Mouse (Mus musculus) hindbrain, embryonic 10.5 days (tissue): Measurements from ENCODE around the gene D17Wsu92e. TPM values are rescaled to one million over a fixed set of nuclear protein-coding genes. Genes with fewer than 3 reads are reported as not detected.
A peak's percentile ranks its signal among the peaks of the same experiment; 100 is the strongest.

ENCODE experiments used
- DNase-seq: peaks from one replicate; pipeline ENCODE4 v3.0.0-alpha.2; 2017; ENCODE audit warnings: low spot score
- H3K27ac ChIP-seq: fragments of 300-500 bp; sonication (generic); 2 replicates; pipeline ENCODE4 v1.5.1; 2016; ENCODE audit warnings: mild to moderate bottlenecking, moderate library complexity
- H3K27me3 ChIP-seq: fragments of 300-500 bp; sonication (generic); 2 replicates; pipeline ENCODE4 v1.6.1; 2016; ENCODE audit warnings: mild to moderate bottlenecking; ENCODE audit not compliant: poor library complexity, insufficient read depth, severe bottlenecking
- H3K36me3 ChIP-seq: fragments of 300-500 bp; sonication (generic); 2 replicates; pipeline ENCODE4 v1.6.1; 2016; ENCODE audit warnings: mild to moderate bottlenecking, moderate library complexity
- H3K4me1 ChIP-seq: fragments of 300-500 bp; sonication (generic); replicated peaks from 2 replicates; pipeline ENCODE4 v1.6.1; 2016; ENCODE audit warnings: mild to moderate bottlenecking
- H3K4me3 ChIP-seq: fragments of 300-500 bp; sonication (generic); 2 replicates; pipeline ENCODE4 v1.5.1; 2016; ENCODE audit warnings: mild to moderate bottlenecking, moderate library complexity
- H3K9me3 ChIP-seq: fragments of 300-500 bp; sonication (generic); 2 replicates; pipeline ENCODE4 v1.6.1; 2016; ENCODE audit warnings: mild to moderate bottlenecking, moderate library complexity
- whole genome bisulfite sequencing: fragments of 180-500 bp; shearing (Covaris S2); methylation state at CpG from one replicate; pipeline ENCODE4 v1.1.7; 2016; 5-methylcytosine and 5-hydroxymethylcytosine counted together
- polyA plus RNA-seq: library from polyadenylated mRNA; unstranded; fragments of >200 nt; fragmentation: Nextera tagmentation; extraction: Ambion mirVana; gene quantifications from 2 replicates; pipeline ENCODE4 v1.2.1, GENCODE M21; 2016

Gene D17Wsu92e
- polyA plus RNA-seq, 1 experiment from 2014 or later = 10.7 TPM

DNA sequence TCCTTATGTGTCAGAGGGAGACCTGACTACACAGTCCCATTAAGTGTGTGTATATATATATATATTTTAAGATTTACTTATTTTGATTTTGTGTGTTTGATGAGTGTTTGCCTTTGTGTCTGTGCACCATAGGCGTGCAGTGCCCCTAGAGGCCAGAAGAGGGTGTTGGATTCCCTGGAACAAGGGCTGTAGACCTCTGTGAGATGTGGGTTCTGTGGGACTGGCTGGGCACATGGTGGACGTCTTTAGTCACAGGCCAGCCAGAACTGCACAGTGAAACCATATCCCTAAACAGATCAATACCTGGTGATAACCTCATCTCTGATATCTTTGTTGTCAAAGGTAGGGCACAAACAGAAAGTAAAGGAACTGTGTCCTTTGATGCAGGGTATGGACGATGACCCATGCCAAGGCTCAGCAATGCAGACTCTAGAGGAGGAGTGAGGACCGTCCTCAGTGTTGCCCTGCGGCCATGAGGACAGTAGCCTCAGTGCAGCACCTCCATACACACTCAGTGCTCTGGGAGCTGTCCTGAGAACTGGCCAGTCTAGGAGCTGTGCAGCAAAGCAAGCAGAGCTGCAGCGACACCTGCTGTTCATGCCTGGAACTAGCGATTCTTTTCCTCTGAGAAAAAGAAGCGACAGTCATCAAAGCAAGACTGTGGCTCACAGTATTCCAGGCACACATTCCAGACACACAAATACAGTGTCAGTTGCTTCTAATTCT, 51.5 kb downstream of the D17Wsu92e start:
- Histone ChIP-seq H3K9me3 (peaks cover 8% of the 10 kb centered on the region; the same call in 1 of the 2 replicates), H3K4me3 (no peak overlapping the region), H3K27me3 (no peaks in the 10 kb centered on the region), H3K4me1 (0 out of 2 replicates have a peak, but pooled peaks cover 3% of the 10 kb centered on the region), H3K27ac (no peak overlapping the region), H3K36me3 (peaks cover 84% of the 10 kb centered on the region)
- 64% methylated on average over 8 of the region's 8 CpGs for WGBS
- DNase-seq = peak; percentile 72

DNA sequence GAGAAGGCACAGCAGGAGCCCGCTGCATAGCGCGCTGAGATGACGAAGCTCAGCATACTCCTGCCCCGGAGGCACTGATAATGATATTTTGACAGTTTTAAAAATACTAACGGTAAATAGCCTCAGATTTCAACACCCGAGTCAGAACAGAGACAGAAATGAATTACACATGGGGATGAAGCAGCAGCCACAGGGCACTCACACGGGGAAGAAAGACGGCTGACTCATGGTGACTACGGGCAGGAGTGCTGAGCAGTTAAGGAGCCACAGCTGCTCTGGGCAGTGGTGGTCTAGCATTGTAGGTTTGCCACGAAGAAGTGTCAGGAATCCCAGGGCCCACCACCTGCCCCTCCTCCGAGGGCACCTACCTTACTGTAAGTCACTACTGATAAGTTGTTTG, 52.9 kb downstream of the D17Wsu92e start:
- Histone ChIP-seq H3K27me3 (no peaks in the 10 kb centered on the region), H3K9me3 (peaks cover 8% of the 10 kb centered on the region; the same call in 1 of the 2 replicates), H3K36me3 (peaks cover 82% of the 10 kb centered on the region), H3K4me1 (no peaks in the 10 kb centered on the region), H3K27ac (no peak overlapping the region), H3K4me3 (no peak overlapping the region)
- no peak for DNase-seq
- WGBS = 89% methylated on average over 12 of the region's 12 CpGs

DNA sequence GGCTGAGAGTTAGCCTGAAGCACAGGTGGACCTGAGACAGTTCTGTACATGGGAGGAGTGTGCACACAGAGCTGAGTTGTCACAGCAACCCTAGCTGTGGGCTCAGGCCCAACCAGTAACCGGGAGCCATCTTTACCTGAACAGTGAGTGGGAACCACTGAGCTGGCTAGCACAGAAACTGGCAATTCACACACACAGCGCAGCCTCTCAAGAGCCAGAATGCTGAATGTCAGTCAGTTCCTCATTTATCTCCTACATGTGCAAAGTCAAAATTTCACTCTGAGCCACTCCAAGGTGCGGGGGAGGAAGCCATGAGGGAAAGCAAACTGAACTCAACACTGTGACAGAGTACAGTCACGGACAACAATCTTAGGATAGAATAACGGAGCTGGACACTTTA, 53.3 kb downstream of the D17Wsu92e start:
- H3K36me3 ChIP-seq = peaks cover 78% of the 10 kb centered on the region
- no peak overlapping the region for H3K4me3 ChIP-seq
- 0 out of 2 replicates have a peak, but pooled peaks cover 1% of the 10 kb centered on the region for H3K4me1 ChIP-seq
- H3K9me3 ChIP-seq = peaks cover 8% of the 10 kb centered on the region; the same call in 1 of the 2 replicates
- 89% methylated on average over 5 of the region's 5 CpGs for WGBS
- no peaks in the 10 kb centered on the region for H3K27me3 ChIP-seq
- H3K27ac ChIP-seq = no peak overlapping the region
- no peak for DNase-seq

DNA sequence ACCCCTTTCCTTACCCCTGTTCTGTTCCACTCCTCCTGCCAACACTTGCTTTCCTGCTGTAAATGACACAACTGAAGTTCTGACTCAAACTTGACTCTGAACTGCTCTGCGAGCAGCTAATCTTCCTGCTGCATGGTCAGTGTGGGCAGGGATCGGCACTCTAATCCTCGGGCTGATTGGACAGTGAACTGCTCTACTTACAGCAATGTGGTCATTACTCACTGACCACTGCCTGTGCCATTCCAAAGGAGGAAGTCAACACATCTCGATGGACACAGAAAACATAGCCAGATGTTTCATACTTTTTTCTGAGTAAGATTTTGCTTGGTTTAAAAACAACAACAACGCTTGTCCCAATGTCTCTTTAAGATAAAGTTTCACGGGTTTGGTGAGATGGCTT, 55.4 kb downstream of the D17Wsu92e start:
- H3K36me3 ChIP-seq = peaks cover 69% of the 10 kb centered on the region
- no peak overlapping the region for H3K4me3 ChIP-seq
- DNase-seq = no peak
- peaks cover 8% of the 10 kb centered on the region; the same call in 1 of the 2 replicates for H3K9me3 ChIP-seq
- peaks cover 16% of the 10 kb centered on the region for H3K4me1 ChIP-seq
- H3K27me3 ChIP-seq = no peaks in the 10 kb centered on the region
- 99% methylated on average over 6 of the region's 6 CpGs for WGBS
- H3K27ac ChIP-seq = no peak overlapping the region

DNA sequence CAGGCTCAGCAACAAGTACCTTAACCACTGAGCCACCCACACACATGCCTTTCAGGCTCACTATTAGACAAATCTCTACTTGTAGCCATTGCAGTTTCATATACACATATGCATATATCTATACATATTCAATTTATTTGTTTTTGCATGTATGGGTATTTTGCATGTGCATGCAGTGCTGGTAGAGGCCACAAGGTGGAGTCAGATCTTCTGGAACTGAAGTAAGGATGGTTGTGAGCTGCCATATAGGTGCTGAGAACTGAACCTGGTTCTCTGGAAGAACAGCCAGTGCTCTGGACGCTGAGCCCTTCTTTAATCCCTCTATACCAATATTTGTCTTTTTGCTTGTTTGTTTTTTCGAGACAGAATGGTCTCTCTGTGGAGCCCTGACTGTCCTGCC, 56.0 kb downstream of the D17Wsu92e start:
- peaks cover 65% of the 10 kb centered on the region for H3K36me3 ChIP-seq
- no peak overlapping the region for H3K4me3 ChIP-seq
- H3K4me1 ChIP-seq = peaks cover 23% of the 10 kb centered on the region
- no peak for DNase-seq
- H3K27ac ChIP-seq = no peak overlapping the region
- H3K9me3 ChIP-seq = peaks cover 8% of the 10 kb centered on the region; the same call in 1 of the 2 replicates
- WGBS = 88% methylated on average over 2 of the region's 2 CpGs
- no peaks in the 10 kb centered on the region for H3K27me3 ChIP-seq

DNA sequence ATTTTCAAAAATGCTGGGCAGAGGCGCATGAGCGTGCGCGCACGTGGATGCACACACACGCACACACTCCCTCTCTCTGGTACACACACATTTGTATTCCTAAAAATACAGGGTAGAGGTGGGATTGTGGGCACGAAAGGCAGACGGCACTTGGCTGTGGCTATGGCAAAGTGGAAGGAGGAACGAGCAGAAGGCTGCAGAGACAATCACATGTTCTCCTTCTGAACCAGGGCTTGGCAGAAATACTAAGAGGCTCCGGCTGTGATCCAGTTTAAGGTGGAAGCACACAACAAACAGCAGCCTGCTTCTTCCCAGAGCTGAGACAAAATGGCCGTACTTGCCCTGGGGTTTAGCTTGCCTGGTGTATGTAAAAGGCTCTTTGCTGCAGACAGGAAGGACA, 57.6 kb downstream of the D17Wsu92e start:
- no peaks in the 10 kb centered on the region for H3K27me3 ChIP-seq
- DNase-seq = no peak
- 96% methylated on average over 11 of the region's 11 CpGs for WGBS
- H3K4me1 ChIP-seq = peaks cover 34% of the 10 kb centered on the region
- H3K4me3 ChIP-seq = no peak overlapping the region
- H3K9me3 ChIP-seq = peaks cover 8% of the 10 kb centered on the region; the same call in 1 of the 2 replicates
- peaks cover 49% of the 10 kb centered on the region for H3K36me3 ChIP-seq
- no peak overlapping the region for H3K27ac ChIP-seq

DNA sequence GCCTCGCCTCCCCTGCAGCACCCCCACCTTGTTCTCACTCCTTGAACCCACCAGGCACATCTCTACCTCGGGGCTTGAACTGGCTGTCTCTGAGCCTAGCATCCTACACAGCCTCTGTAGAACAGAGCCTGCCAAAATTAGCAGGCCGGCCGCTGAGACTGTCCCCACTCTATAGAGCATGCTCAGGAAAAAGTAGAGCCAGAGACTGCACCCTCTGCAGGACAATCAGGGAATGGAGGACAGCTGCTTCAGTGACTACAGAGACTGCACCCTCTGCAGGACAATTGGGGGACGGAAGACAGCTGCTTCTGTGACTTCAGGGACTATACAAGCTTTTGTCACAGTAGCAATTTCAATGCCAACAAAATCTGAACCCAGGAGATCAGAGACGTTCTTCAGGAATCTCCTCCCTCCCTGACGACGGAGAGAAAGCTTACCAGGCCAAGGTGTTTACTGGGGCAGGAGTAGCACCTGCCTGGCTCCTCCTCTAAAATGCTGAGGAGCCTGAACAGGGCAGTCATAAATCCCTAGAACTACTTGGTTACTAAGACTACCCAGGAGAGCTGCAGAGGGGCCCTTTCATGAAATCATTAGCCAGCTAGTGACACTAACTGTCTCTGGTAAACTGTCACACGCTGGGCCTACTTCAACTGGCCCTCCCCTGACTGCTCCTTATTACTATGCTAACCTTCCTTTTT, 58.7 kb downstream of the D17Wsu92e start:
- H3K4me3 ChIP-seq = no peak overlapping the region
- 33% methylated on average over 9 of the region's 9 CpGs for WGBS
- 0 out of 2 replicates have a peak overlapping the region, but pooled peaks have one; percentile 41 for H3K27ac ChIP-seq

DNA sequence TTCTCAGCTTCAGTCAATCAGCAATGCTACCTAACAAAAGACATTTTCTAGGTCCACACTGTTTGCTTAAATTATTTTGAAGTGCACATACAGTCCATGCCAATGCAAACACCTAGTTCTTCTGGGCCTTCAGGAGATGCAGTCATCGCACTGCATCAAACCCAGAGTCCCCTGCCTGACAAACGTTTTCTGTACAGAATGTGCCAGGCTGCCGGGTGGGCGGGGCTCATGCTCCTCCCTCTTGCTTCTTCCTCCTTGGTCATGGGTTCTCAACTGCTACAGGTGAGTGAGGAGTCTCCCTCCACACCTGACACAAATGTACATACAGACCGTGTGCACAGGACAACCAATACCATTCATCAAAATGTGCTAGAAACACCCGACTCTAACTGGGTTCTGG, 60.3 kb downstream of the D17Wsu92e start:
- DNase-seq = no peak
- Histone ChIP-seq H3K9me3 (peaks cover 7% of the 10 kb centered on the region; the same call in 1 of the 2 replicates), H3K4me3 (no peak overlapping the region), H3K36me3 (peaks cover 22% of the 10 kb centered on the region), H3K27ac (no peak overlapping the region), H3K27me3 (no peaks in the 10 kb centered on the region), H3K4me1 (peaks cover 55% of the 10 kb centered on the region)
- WGBS = 81% methylated on average over 6 of the region's 6 CpGs

More for the DNA sequence above, 58.7 kb downstream of the D17Wsu92e start:
- peak; percentile 74 for DNase-seq
- Histone ChIP-seq H3K27me3 (no peaks in the 10 kb centered on the region), H3K36me3 (peaks cover 38% of the 10 kb centered on the region), H3K4me1 (peaks cover 39% of the 10 kb centered on the region), H3K9me3 (peaks cover 8% of the 10 kb centered on the region; the same call in 1 of the 2 replicates)

DNA sequence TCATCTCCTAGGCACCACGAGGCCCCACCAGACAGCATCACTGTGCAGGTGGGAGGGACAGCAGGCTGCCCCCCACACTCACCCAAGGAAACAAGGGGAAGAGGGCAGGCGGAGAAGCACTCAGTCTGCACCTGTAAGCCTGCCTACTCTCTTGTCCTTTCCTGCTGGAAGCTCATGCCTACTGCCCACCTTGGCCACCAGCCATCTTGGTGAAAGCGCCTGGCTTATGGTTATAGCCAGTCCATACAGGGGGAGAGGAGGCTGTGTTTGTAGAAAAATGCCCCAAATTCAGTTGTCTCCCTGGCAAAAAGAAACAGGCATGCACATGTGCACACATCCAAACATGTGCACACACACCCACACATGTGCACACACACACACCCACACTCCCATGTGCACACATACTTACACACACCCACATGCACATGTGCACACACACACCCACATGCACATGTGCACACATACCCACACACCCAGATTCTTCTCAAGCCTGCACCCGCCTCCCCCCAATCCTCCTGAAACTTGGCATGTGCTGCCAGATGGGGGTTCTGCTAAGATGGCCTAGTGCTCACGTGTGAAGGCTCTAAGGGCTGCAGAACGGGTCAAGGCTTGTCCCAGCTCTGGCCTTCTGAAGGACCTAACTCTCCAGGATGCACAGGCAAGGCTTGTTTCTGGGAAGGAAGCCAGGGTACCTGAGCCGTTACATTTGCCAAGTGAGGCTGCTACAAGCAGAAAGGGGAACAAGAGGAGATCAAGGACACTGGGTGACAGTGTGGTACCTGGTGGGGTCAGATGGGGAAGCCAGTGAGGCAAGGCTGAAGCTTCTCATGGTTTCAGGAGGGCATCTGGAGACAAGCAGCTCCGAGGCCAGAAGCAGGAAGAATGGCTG, 68.9 kb downstream of the D17Wsu92e start:
- H3K36me3 ChIP-seq = peaks cover 42% of the 10 kb centered on the region
- 87% methylated on average over 8 of the region's 8 CpGs for WGBS

DNA sequence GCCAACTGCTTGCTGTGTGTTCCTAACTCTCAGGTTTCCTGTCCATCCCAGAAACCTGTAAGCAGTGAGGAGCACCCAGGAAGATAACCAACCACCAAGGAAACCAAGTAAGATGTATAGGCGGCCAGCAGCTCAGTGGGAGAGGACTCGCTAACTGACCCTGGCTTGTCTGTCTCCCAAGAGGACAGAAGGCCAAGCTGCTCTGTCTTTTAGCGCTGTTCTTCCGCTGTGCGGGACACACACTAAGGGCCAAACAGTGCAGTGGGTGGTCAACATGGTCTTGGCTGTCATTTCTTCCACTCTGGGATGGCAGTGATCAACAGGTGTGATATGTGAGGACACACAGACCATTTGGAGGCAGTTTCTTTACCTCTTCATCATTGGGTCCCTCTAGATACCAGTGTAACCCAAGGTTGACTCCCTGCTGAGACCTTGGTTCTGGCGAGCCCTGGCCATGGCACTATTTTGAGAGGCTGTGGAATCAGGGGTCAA, 70.0 kb downstream of the D17Wsu92e start:
- H3K4me3 ChIP-seq = no peak overlapping the region
- 89% methylated on average over 6 of the region's 6 CpGs for WGBS
- no peaks in the 10 kb centered on the region for H3K27me3 ChIP-seq
- H3K27ac ChIP-seq = no peak overlapping the region
- no peak for DNase-seq
- H3K4me1 ChIP-seq = peaks cover 14% of the 10 kb centered on the region
- H3K36me3 ChIP-seq = peaks cover 49% of the 10 kb centered on the region
- H3K9me3 ChIP-seq = no peaks in the 10 kb centered on the region

More for the DNA sequence above, 68.9 kb downstream of the D17Wsu92e start:
- H3K27me3 ChIP-seq = no peaks in the 10 kb centered on the region
- no peaks in the 10 kb centered on the region for H3K9me3 ChIP-seq
- no peak overlapping the region for H3K4me3 ChIP-seq
- DNase-seq = no peak
- no peak overlapping the region for H3K27ac ChIP-seq
- H3K4me1 ChIP-seq = peaks cover 22% of the 10 kb centered on the region

DNA sequence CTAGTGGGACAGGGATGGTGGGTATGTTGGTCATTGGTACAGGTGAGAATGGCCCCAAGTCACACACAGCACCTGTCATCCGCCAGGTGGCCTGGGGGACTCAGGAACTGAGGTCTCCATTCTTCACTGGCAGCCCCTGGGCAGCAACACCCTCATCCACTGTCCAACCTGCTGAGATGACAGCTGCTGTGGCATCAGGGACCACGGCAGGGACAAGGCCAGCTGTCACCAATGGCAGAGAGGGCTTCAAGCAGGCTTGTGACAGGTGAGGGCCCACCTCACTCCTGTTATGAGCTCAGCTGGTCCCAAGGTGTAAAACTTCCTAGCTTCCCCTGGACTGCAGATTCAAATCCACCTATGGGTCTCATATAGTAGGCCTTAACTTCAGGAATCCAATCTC, 72.3 kb downstream of the D17Wsu92e start:
- H3K9me3 ChIP-seq = no peaks in the 10 kb centered on the region
- H3K4me3 ChIP-seq = no peak overlapping the region
- H3K4me1 ChIP-seq = peaks cover 8% of the 10 kb centered on the region; the same call in 1 of the 2 replicates
- peaks cover 36% of the 10 kb centered on the region for H3K36me3 ChIP-seq
- H3K27ac ChIP-seq = no peak overlapping the region
- WGBS = 85% methylated on average over 2 of the region's 2 CpGs
- DNase-seq = no peak
- H3K27me3 ChIP-seq = no peaks in the 10 kb centered on the region

DNA sequence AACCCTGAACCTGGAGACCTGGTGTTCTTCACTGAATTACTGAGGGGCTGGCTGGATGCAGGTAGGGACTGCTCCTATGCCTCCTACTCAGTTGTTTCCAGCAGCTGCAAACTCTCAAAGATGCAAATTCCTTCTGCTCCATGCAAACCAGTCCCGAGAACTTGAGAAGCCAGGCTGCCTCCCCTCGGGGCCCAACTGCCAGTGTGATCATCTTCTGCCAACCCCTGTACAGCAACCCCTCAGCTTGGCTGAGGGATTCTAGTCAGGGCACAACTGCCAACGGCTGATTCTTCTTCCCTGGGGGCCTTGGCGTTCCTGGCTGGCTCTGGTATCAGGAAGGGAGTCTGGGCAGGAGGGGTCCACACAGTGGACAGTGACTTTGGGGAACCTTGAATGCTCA, 74.0 kb downstream of the D17Wsu92e start:
- peaks cover 8% of the 10 kb centered on the region; the same call in 1 of the 2 replicates for H3K4me1 ChIP-seq
- peaks cover 20% of the 10 kb centered on the region for H3K36me3 ChIP-seq
- H3K27ac ChIP-seq = no peak overlapping the region
- no peaks in the 10 kb centered on the region for H3K27me3 ChIP-seq
- no peaks in the 10 kb centered on the region for H3K9me3 ChIP-seq
- 74% methylated on average over 4 of the region's 4 CpGs for WGBS
- H3K4me3 ChIP-seq = no peak overlapping the region
- no peak for DNase-seq
